Mouse (Mus musculus) cerebellum, adult (tissue): Measurements from ENCODE around the gene Gm10959.

ENCODE experiments used
- ATAC-seq: cut with Nextera tagmentation; 2 replicates; pipeline ENCODE4 v1.9.2; 2017; ENCODE audit warnings: mild to moderate bottlenecking, moderate library complexity, mixed read lengths; ENCODE audit not compliant: insufficient number of reproducible peaks, low FRiP score, low TSS enrichment

Gene Gm10959

DNA sequence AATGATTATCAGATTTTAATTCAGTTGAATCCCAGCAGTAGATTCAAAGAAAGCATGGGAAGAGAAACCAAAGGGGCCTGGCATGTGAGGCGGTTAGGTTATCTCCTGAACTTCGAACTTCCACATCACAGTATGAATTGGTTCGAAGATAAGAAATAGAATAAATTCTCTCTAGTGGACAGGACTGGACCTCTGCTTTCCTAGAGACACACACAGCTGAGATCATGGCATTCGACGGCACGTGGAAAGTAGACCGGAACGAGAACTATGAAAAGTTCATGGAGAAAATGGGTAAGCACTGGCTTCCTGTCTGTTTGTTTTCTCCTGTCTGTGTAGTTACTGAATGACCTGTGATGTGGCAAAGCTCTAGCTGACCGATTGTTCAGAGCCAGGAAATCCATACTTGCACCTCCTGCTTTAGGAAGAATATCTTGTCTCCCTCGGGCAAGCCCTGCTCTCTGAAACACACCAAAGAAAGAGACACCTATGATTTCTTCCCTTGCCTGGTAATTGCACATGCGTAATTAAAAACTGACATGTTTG lies 23.9 kb downstream of the Gm10959 start:
- ATAC-seq: no peak

DNA sequence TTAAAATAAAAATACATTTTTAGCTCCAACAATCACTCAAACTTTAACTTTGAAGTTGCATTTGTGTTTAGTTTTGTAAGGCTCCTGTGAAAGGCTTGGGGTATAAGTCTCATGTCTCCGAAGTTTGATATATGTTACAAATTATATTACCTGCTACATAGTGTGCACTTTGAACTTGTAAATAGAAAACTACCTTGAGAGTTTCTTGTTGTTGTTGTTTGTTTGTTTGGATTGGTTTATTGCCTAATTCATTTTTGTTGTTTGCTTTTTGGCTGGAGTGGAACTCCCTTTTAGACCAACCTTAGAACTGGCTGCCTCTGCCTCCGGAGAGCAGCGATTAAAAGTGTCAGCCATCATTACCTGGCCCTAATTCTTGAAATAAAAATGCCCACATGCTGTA lies 24.4 kb downstream of the Gm10959 start, which contains the start of gene Fabp2:
Fabp2 (plus strand) TSS at position 301 of the 400 bp plus-strand sequence.
- ATAC-seq: no peak

DNA sequence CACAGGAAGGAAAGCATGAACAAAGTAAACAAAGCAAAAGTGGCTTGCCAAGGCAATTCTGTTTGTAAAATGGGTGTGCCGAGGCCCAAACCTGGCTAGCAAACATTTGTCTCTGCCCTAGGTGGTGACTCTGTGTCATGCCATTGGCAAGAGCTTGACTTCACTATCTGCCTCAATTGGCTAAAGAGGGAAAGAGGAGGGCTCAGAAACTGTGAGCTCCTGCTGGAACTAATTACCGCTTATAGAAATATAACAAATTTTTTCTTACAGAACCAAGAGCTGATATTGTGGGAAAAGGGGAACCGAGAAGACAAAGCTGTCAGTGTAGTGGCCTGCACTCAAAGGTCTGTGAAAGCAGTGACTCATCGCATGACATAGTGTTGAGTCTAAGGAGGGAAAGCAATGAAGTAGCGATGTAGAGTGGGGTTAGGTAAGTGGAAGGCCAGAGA lies 30.8 kb downstream of the Gm10959 start:
- ATAC-seq: no peak

DNA sequence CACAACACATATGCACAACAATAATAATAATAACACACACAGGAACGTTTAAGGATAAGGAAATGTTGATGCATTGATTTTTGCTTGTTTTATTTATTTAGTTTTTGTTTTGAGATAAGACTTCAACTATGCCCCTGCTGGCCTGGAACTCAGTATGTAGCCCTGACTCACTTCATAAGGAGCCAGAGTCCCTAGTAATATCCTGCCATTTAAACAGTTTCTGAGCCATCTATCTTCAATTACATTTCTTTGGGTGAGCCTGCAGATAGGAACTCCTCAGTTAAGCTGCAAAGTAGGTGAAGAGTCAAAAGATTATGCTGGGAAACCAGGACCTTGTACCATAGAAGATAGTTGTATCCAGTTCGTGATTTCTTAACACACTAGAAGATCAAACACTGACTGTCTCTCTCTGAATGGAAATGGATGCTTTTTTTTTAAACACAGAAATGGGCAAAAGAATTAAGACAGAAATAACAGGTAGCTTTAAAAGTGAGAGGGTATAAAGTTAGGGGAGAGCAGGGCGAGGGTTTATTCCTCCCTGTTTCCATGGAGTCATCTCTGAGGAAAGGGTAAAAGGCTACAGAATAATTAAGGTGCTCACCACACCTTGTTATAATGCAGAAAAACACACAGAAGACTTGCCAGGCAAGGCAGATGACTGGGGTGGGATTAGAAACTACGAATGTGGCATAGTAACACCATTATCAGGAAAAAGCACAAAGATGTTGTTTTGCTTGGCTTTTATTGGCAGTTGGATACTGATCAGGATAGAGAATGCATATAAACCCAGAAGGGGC lies 31.5 kb downstream of the Gm10959 start:
- ATAC-seq: no peak

DNA sequence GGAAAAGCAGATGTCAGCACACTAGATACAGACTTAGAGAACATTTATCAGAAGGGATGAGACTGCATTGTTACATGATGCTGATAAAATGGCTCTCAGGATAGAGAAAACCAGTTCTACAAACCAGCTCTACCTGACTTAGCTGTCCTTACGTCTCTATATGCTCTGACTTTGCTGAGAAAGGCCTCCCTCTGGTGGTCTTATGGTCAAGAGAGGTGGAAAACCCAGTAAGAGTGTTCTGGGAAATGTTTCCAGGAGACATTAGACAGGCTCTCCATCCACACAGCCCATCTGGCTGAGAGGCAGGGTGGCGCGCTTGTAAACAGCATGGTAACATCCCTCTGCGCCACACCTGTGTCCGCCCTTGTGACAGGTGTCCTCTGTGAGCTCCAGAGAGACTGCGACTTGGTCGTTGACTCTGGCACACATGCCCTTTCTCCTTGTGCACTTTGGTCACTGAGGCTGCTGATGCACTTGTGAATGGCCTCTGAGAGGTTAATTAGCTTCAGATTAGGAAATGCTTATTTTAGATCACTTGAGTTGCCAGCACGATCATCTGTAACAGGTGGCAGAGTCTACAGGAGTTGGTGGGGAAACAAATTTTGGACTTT lies 40.4 kb downstream of the Gm10959 start:
- no peak for ATAC-seq

DNA sequence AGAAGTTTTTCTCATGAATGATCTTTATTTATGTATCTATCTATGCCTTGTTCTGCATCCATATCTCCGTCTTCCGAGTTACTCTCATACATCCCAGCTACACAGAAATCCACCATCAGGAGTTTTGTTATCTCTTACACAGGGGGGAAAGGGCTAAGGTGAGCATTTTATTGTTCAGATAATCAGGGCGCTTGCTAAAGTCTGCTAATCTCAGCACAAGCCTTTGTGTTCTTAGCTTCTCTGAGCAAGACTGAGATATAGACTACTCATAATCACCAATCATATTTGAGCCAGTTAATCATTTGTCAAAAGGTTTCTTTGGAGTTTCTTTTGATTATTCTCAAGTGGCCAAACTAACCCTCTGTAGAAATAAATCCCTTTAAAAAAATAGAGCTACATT lies 41.6 kb downstream of the Gm10959 start:
- ATAC-seq: no peak

DNA sequence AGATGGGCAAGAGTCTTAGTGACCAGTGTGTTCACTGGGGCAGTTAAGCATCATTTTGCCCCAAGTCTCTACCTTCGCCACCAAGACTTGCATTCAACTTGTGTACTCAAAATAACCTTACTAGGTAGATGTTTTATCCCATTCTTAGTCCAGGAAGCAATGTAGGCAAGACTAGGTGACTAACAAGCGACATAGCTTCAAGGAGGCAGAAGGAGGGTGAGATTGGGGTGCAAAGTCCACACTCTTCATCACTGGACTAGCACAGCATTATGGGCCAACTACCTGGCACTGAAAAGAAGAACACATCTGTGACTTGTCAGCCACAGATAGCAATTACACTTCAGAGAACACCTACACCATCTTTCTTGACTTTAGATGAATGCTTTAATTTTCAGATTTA lies 42.3 kb downstream of the Gm10959 start:
- ATAC-seq: no peak

DNA sequence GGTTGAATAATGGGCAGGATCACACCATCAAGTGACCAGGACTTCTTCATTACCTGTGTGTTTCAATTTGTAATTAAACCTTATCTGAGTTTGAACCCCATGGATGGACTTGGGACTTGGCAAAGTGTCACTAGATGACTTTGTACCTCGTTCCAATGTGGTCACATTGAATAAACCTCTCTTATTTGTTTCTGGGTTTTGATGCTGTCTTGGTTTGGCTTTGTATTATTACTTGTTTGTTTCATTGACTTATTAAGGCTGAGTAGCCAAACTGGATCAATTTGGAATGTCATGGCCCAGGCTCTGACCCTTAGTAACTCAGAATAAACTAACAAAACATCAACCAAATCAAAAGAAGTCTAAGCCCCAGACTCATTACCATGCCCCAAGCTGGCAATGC lies 47.6 kb downstream of the Gm10959 start:
- no peak for ATAC-seq

DNA sequence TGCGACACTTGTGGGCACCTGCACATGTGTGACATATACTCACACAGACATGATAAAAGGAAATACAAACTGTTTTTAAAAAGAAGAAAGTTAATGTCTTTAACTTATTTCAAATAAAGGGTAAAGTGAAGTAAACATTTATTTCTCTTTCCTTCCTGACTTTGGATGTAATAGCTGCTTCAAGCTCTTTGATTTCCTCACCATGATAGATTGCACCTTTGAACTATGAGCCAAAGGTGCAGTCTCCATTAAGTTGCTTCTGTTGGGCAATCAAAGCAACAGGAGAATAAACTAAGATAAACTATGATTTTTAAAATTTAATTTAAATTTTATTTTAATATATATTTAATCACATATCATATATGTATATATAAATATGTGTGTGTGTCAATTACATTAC lies 50.9 kb downstream of the Gm10959 start:
- ATAC-seq: no peak

DNA sequence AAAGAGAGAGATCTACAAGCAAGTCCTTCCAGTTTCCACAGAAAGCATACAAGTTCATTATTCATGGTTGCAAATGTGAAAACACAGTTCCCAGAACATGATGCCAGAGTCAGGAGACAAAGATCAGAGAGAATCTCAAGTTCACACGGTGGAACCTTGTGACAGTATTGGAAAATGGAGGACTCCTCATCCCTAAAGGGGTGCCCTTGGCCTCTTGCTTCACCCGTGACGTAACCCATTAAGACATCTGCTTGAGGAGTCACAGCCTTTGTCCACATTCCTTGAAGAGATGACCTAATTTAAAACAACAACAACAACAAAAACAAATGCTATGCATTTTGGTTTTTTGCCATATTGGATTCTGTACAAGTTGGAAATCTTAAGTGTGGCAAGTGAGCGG lies 54.1 kb downstream of the Gm10959 start:
- ATAC-seq: no peak
